Mouse (Mus musculus) left cerebral cortex, postnatal 10 days (tissue): Measurements from ENCODE around the gene Ccdc169. TPM values are rescaled to one million over a fixed set of nuclear protein-coding genes. Genes with fewer than 3 reads are reported as not detected.

ENCODE experiments used
- DNase-seq, 2 experiments: peaks; one replicate each; pipeline ENCODE4 v3.0.0; 2021 to 2022; ENCODE audit warnings: low spot score in 2 of 2, mixed read lengths in 1 of 2; ENCODE audit errors: extremely low spot score in 1 of 2
- intact Hi-C: fragments of 180-260 bp; cut with DNase I; formaldehyde crosslinking; loops from one replicate; pipeline ENCODE4 v1.15.1; 2025
- total RNA-seq, 2 experiments: library from RNA; stranded (reverse); gene quantifications; 2 replicates each; pipeline ENCODE4 v1.2.3; 2021

The Ccdc169 gene
- total RNA-seq, 2 experiments from 2014 or later, result 0.34 TPM; not detected in 1

DNA sequence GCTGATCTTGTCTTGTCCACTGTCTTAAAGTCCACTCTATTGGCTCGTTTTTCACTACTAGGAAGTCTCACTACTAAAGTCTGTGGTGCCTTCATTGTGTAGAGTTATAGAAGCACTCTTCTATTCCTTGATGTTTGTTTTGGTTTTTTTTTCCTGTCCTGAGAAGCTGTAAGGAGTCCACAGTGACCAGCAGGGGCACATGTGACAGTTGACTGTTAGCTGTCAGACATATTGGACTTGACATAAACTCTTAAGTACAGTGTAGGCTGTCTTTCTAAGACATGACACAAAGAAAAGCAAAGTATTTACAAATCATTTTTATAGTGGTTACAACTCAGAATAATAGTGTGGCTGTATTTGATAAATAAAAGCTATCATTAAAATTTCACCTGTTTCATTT lies 22.1 kb upstream of the Ccdc169 start:
- no peak for DNase-seq
- intact Hi-C loops, result no loop called here

DNA sequence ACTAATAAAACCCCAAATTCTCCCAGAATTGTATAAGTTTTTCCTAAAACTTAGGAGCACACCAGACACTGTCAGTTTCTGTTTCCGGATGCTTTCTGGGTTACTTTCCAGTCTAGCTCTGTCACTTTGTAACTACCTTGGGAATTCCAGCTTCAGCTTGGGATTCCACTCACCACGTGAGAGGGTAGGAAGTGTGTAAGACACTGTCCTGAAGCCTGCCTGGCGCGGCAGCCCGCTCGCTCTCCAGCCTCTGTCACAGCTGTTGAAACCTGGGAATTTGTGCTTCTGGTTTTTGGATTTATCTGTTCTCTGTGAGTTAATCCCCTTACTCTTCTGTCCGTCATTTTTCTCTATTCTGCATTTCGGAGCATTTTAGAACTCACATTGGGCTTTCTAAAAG lies 21.1 kb upstream of the Ccdc169 start:
- no peak for DNase-seq
- intact Hi-C loops, result no loop called here

DNA sequence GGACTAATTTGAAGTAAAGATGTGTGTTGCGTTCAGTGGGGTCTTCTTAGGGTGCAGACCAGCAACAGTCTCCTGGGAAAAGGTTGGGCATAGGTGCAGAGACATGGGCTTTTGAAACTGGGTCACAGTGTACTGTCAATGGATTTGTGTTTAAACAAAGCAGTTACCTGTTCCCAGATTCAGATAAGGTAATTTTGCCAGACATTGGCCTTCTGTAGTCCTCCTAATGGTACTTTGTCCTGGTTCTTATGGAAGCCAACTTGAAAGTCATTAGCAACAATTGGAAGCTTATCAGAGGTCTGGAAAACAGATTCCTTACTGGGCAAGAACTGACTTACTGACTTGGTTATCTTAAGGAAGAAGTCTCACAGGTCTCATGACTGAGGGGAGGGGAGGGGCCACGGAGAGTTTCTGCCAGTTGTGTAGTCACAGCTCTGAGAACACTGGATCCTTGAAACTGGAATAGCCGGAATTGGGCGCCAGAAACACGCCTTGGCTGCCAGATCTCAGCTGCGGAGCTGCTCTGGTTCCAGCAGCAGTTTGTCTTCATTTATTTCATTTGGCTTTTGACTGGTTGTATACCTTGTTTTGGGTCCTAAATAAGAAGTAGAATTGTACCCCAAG lies 17.8 kb upstream of the Ccdc169 start:
- no peak for DNase-seq
- intact Hi-C loops, result no loop called here

DNA sequence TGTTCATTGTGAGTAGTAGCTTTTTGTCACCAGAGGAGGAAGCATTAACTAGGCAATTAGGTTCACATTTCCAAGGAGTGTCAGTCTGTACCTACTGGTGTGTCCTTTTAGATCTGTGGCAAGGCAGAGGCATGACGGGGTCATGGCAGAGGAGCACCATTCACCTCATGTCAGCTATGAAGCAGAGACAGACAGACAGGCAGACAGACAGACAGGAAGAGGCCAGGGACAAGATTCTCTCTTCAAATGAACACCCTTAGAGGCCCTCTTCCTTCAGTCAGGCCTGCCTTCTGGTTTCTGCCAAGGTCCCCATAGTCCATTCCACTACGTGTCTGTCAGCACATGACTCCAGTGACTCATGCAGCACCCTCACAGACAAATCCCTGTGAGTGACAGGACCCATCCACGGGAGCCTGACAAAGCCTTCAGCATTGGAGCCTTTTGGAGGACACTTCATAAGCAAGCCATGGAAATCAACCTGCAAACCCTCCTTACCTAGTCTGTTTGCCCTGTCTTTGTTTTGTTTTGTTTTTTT lies 14.7 kb upstream of the Ccdc169 start:
- DNase-seq, result no peak
- intact Hi-C loops, result no loop called here

DNA sequence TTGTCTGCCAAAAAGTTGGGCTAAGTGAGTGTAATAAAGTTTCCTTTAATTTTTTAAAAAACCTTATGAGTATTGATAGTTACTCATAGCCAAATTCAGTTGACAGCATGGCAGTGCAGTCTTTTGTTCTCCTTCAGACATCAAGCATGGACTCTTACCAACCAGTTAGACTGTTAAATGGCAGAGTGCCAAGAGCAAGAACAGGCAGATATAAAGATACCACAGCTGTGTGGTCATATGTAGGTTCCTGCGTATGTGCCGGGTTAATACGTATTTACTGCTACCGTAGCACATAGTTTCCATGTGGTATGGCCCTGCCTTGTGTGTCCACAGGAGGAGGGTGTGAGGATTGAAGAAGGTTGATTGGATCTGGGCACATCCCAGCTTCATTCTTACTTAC lies 14.1 kb upstream of the Ccdc169 start:
- DNase-seq, result no peak
- intact Hi-C loops, result no loop called here

DNA sequence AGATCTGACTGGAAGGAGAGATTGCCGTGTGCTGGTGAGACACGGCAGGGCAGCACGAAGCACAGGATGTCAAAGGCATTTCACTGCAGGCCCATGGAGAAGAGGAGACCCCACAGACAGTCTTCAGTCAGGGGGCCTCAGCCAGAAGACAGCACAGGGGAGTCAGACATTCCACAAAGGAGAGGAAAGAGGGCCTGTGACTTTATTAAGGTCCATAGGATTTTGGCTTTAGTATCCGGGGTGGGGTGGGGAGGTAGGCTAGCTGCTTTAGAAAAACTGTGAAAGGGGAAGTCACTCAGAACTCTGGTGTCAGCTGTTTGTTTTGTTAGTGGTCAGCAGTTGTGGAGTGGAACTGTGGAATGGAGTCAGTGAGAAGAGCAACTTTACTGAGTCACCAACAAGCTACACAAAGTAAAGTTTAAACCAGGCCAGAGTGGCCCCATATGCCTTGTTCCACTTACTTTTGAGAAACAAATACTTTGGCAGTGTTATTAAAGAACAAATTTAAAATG lies 7.9 kb upstream of the Ccdc169 start:
- no peak for DNase-seq
- intact Hi-C loops, result no loop called here

DNA sequence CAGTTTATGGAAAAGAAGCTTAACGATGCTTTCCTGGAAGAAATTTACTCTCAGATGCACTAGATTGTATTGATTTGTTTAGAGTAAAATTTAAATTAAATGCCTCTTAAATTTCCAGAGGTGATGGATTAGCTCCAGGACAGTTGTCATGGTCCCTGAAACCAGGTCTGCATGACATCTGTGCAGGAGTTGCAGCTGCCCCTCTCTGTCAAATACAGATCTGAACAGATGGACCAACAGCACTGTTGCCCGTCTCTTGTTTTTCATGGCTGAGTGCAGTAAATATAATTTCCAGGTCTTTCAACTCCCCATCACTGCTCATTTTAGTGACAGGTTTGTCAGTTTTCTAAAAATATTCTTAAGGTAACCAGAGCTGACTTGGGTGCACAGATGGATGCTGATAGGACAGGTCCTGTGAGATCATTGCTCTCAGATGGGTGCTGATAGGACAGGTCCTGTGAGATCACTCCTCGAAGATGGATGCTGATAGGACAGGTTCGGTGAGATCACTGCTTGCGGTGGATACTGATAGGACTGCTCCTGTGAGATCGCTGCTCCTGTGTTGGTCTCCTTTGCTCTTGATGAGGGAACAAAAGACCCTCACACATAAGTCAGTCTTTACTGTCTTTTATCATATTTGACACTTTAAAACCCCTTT lies 5.4 kb upstream of the Ccdc169 start:
- intact Hi-C loops, result no loop called here

DNA sequence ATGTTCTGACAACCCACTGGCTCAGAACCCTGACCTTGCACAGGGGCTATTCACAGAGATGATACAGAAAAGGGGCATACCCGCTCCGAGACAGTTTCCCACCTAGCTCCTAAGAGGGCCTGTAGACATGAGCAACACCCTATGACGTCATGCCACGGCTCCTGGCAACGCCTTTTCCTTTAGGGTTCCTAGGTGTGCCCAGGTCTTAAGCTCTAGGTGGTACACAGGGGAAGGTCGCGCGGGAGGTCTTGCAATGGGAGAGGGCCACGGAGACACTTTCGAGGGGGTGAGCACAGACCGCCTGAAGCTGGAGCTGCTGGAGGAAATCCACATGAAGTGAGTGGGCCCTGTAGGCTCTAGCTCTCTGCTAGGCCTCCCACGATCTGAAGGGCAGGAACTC lies 2.7 kb downstream of the Ccdc169 start:
- intact Hi-C loops, result no loop called here
- no peak for DNase-seq

More for the DNA sequence above, 5.4 kb upstream of the Ccdc169 start:
- no peak for DNase-seq

DNA sequence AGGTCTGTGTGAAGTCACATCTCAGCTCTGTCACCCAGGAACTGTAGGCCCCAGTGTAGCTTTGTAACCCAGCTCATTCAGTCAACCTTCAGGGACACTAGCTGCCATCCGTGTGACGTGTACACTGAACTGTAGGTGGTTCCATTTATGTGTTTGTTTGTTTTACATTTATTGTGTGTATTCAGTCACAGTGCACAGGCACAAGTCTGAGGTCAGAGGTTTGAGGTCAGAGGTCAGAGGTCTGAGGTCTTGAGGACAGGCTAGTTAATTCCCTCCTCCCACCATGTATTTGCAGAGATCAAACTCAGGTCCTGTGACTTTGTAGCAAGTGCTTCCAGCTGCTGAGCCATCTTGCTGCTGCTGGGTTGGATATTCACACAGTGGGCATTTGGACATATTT lies 4.3 kb downstream of the Ccdc169 start:
- no peak for DNase-seq
- intact Hi-C loops, result no loop called here

DNA sequence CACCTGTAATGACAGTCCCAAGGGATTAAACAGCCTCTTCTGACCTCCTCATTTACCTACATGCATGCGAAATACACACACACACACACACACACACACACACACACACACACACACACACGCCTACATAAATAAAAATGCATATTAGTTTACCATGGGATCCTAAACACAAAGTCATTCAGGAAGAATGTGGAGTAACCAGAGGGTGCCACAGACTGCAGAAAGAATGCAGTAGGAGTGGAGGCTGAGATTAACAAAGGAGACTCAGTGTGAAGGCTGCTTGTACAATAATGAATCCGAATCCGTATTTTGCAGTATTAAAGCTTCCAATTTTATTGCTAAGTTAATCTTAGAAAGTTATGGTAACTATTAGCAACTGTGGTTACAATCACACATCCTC lies 7.8 kb downstream of the Ccdc169 start:
- no peak for DNase-seq
- intact Hi-C loops, result no loop called here

DNA sequence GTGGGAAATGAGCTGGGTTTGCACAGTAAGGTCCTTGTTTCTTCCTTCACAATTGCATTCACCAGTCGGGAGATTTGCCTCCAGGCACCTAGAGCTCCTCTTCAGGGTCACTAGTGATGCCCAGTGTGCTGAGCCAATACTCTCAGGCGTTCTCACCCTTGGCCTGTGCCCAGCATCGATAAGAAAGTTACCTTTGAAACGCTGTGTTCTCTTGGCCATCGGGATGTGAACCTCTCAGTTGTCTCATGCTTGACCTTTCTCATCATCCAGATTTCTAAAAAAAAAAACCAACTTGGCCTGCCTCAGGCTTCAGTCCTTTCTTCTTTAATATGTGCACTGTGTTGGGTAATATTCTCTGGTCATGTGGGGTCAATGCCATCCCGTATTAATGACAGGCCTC lies 9.3 kb downstream of the Ccdc169 start:
- intact Hi-C loops, result no loop called here
- DNase-seq, result no peak

DNA sequence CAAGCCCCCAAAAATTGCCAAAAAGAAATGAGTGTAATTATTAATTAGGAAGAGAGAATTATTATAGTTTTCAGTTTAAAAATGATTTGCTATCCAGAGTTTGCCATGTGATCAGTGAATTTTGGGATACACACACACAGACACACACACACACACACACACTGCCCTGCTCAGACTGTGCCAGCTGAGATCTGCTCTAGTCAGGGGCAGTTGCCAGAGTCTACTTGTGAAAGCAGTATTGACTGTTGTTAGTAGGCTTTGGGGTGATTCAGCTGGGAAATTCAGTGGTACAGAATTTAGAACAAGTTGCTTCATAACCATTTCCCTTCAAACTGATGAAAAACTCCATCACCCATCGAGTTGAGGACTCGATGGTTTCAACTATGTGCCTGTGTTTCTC lies 10.0 kb downstream of the Ccdc169 start:
- DNase-seq, result no peak
- intact Hi-C loops, result no loop called here

DNA sequence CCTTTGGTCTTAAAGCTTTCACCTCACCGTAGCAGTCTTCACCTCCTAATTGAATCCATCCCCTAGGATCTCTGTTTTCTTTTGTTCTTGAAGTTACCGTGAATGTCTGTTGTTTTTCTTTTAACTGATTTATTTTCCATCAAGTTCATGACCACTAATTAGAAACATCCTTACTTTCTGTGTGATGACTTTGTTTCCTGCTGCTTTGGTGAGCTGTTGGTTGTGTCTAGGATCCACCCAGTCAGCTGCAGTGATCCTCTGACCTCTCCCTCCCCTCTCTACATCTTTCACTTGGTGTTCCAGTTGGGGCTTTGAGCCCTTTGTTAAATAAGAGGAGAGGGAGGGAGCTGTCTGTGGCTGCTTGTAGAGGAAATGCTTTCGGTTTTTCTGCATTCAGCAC lies 11.0 kb downstream of the Ccdc169 start:
- intact Hi-C loops, result no loop called here
- DNase-seq, result no peak

DNA sequence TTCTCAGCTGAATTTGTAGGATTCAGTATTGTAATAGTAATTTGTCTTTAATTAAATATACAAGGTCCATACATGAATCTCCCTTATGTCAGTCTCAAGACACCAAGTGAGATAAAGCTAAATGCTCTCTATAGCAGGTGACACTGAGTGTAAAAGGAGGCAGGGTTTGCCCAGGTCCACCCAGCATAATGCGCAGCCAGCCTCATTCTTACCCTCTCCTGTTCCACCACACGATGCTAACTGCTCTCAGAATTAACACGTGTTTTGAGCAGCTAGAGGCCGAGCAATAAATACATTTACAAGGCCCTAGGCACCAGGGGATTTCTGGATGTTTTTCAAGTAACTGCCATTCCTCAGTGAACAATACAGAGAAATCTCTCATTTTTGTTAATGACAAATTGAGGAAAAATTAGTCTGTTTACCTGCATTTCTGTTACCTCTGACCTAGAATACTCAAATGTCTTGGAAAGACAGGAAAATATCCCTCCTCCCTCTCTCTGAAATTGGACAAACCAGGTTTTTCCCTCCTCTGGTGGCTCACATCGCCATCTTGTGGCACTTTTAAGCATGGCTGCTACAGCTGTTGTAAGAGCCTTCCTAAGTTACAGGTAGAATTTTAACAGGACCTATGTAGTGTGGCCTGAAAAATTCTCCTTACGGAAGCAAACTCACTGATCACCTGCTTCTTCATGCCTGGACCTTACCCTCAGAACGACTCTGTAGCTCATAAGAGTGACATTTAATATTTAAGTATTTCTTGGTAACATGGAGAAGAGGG lies 14.7 kb downstream of the Ccdc169 start:
- intact Hi-C loops, result loop anchor here (2.0 to 10.0 kb wide), 4 partner anchors 71 to 337 kb away; partner anchors contain the start of gene Dclk1
- DNase-seq, result peak; percentile 56 to 67

DNA sequence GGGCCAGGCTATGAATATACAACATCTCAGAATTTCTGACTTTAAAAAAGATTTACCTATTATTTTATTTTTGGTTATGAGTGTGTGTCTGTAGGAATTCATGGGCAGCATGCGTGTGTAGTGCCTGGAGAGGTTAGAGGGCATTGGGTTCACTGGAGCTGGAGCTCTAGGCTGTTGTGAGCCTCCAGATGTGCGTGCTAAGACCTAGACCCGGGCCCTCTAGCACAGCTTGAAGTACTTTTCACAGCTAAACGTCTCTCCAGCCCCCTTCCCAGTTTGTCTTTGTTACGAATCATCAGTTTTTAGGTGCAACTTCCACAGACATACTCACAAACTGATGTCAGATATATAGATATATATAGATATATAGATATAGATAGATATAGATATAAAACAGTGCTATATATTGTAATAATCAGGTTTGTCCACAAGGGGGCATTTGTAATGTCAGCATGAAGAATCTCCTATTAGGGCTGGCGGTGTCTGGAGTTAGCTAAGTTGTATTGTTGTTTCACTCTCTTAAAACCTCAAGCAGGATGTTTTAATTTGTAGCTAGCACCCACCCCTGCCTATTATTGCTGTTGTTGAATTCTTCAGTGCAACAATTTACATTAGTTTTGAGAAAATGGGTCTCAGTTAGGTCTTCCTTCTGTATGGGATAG lies 15.7 kb downstream of the Ccdc169 start:
- DNase-seq, result no peak
- intact Hi-C loops, result loop anchor here (2.0 to 10.0 kb wide), 3 partner anchors 92 to 338 kb away; partner anchors contain the start of gene Dclk1

DNA sequence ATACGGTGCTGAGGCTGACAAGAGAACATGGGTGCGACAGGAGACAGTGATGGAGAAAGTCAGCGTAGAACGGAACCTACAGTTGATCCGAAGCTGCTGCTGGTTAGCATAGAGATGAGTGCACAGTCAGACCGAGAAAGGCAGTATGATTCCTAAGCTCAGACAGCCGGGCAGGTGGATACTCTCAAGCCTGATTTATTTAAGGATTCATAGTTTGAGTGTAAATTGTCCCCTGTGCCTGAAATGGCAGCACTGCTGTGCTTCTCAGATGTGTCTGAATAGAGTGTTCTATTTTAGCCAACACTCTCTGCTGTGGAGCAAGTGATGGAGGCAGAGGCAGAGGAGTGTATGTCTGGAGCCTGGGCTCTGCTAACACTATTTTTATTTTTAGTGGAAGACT lies 17.0 kb downstream of the Ccdc169 start:
- intact Hi-C loops, result loop anchor here (10.0 kb wide), 2 partner anchors 91 to 339 kb away; partner anchors contain the start of gene Dclk1
- DNase-seq, result no peak

DNA sequence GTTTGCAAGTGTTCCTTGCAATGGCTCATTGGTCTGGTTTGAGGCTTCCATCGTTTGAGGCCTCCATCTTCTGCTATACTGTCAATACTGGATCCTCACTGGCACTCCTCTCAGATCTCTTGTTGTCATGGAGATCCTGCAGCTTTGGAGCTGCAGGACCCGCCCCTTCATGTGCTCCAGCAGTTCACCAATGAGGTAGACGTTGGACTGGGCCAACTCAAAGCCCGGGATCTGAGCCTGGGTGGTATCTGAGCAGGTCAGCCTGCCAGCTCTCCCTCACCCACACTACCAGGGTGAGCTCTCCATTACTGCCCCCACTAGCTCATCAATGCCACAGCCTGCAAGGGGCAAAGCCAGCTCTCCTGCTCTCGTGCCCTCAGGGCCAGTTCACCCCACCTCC lies 20.3 kb downstream of the Ccdc169 start:
- intact Hi-C loops, result loop anchor here (10.0 kb wide), 2 partner anchors 87 to 343 kb away; partner anchors contain the start of gene Dclk1

DNA sequence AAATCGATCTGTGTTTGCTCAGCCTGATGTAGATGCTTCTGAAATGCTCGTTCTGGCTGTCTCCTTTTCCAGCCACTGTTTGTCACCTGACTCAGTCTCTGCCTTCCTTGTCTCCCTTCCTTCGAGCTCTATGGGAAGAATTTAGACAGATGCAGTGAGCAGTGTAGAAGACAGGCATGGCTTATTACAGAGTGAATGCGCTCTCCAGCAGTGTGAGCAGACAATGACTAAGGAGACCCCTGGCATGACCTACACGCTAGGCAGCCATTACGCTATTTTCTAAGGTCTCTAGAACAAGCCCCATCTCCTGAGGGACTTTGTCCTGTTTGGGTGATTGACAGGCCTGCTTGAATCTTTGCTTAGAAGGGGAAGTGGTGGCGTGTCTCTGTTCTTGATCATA lies 24.0 kb downstream of the Ccdc169 start:
- no peak for DNase-seq
- intact Hi-C loops, result no loop called here

More for the DNA sequence above, 20.3 kb downstream of the Ccdc169 start:
- peak in 1 of 2 experiments; percentile 24 for DNase-seq

DNA sequence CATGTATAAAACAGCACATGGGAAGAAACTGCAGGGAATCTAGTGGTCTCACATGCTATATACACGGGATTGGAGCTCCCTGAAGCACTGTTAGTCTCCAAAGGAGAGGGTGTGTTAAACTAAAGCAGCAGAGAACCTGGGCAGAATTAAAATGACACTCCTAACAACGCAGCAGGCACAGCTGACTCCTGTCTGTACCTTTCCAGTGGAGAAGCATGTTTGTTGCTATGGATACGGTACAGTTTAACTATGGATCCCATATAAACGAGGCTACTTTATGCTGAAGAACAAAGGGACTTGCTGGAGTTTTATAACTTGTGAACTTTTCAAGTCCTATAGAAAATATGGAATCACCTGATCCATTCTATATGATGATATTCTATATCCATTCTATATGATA lies 26.4 kb downstream of the Ccdc169 start:
- DNase-seq, result no peak
- intact Hi-C loops, result no loop called here
